Comparison of ENCODE assay signal across 8 mouse cellular contexts in the genomic region with DNA sequence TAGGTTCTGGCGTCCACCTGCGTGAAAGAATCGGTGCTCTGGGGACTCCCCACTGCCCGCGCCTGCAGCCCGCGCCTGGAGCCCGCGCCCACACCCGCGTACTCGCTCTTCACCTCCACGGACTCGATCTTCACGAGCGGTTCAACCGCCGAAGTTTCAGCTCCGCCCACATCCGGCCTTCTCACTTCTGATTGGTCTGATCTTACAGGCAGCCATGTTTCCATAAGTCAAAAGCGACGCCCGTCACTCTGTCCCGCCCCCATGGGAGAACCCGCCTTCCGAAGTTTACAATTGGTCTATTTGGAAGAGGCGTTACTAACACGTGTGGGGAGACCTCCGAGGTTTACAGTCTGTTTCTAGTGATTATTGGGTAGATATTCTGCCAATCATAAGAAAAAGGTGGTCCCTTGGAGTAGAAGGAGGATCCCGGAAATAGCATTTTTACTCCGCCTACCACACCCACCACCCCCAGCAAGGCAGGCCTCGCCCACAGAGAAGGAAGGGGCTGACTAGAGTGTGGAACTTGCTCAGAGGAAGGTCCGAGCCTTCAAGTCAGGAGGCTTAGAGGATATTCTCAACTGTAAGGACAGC. TPM values are rescaled to one million over a fixed set of nuclear protein-coding genes. Genes with fewer than 3 reads are reported as not detected.
DNase-seq lines count a peak whose midpoint lies in the region; ATAC-seq lines count a peak whose summit lies in the region.

Gene Ccdc61 (minus strand): TSS at position 175 of the 591 bp plus-strand sequence.

- peak; percentile 98 for ATAC-seq in erythroblast, adult 5-6 weeks (replicated peaks; ENCODE audit: low FRiP score, poor library complexity, severe bottlenecking)
- ATAC-seq in kidney, embryonic 15.5 days (replicated peaks; ENCODE audit: low FRiP score), result peak; percentile 99
- ATAC-seq in monocyte, adult 5-6 weeks (replicated peaks; ENCODE audit: insufficient number of reproducible peaks, low FRiP score, low TSS enrichment, poor library complexity, severe bottlenecking), result peak; percentile 99

- WGBS in heart, embryonic 10.5 days, result under 1% methylated on average over 33 of the region's 33 CpGs
- under 1% methylated on average over 33 of the region's 33 CpGs for WGBS in kidney, embryonic 15.5 days

- peaks cover 14% of the 10 kb centered on the region for H3K4me1 ChIP-seq in heart, embryonic 10.5 days
- peaks cover 20% of the 10 kb centered on the region for H3K4me1 ChIP-seq in kidney, embryonic 15.5 days

- peak within 1 kb of the TSS; percentile 67 for H3K4me2 ChIP-seq in kidney, embryonic 15.5 days

- no peaks in the 10 kb centered on the region for H3K9me3 ChIP-seq in heart, embryonic 10.5 days
- H3K9me3 ChIP-seq in kidney, embryonic 15.5 days (replicated peaks), result no peaks in the 10 kb centered on the region

- H3K27me3 ChIP-seq in heart, embryonic 10.5 days (ENCODE audit: insufficient read depth, poor library complexity, severe bottlenecking), result no peaks in the 10 kb centered on the region
- H3K27me3 ChIP-seq in kidney, embryonic 15.5 days, result no peaks in the 10 kb centered on the region

- H3K27ac ChIP-seq in heart, embryonic 10.5 days, result peak within 1 kb of the TSS; percentile 86
- no peak within 1 kb of the TSS for H3K27ac ChIP-seq in kidney, embryonic 15.5 days

- DNase-seq in B cell, adult 2 months, result peak; percentile 98 to 99
- DNase-seq in brain, adult 2 months (ENCODE audit: low read depth, low spot score), result peak; percentile 99
- peak; percentile 100 for DNase-seq in heart, embryonic 10.5 days (ENCODE audit: low spot score)
- peak; percentile 96 for DNase-seq in liver
- peak; percentile 95 to 96 for DNase-seq in spleen, postnatal 4 days (ENCODE audit: low spot score in 2 of 2)

- 0 out of 2 replicates have a peak, but pooled peaks cover 3% of the 10 kb centered on the region for H3K36me3 ChIP-seq in heart, embryonic 10.5 days
- H3K36me3 ChIP-seq in kidney, embryonic 15.5 days, result peaks cover 9% of the 10 kb centered on the region; the same call in 1 of the 2 replicates

- H3K9ac ChIP-seq in kidney, embryonic 15.5 days, result peak within 1 kb of the TSS; percentile 68

- peak within 1 kb of the TSS; percentile 87 for H3K4me3 ChIP-seq in heart, embryonic 10.5 days
- H3K4me3 ChIP-seq in kidney, embryonic 15.5 days (replicated peaks), result peak within 1 kb of the TSS; percentile 82

RNA-seq across cellular contexts. Expression of gene Ccdc61, which starts in this region (rescaled TPM):
- 5.2 TPM in 1 of 2 replicates, not detected in the other for total RNA-seq in erythroblast, adult 5-6 weeks (2015; ENCODE audit: low replicate concordance)
- 5.8 and 16.9 TPM in 2 replicates for total RNA-seq in erythroblast, adult 5-6 weeks (2017; ENCODE audit: low replicate concordance)
- 26.9 and 29.4 TPM in 2 replicates for polyA plus RNA-seq in heart, embryonic 10.5 days (2016; fragmentation: Nextera tagmentation; extraction: Ambion mirVana)
- 27.7 and 28.9 TPM in 2 replicates for polyA plus RNA-seq in kidney, embryonic 15.5 days (2015; fragmentation: Nextera tagmentation; extraction: Ambion mirVana)
- total RNA-seq in monocyte, adult 5-6 weeks (2017), result 10.6 to 30.0 TPM (median 24.7 TPM) in 3 replicates
